Mouse (Mus musculus) brain, embryonic 14.5 days (tissue): ENCODE measurements around the gene Cpvl.

ENCODE experiments used
- CTCF ChIP-seq: fragments of 200-500 bp; IDR thresholded peaks from 2 replicates; pipeline ENCODE4 v1.5.1; 2012; ENCODE audit warnings: inconsistent platforms, mild to moderate bottlenecking, moderate library complexity, borderline replicate concordance; ENCODE audit not compliant: insufficient read depth, insufficient read length; ENCODE audit errors: extremely low read depth
- POLR2A ChIP-seq: fragments of 200-500 bp; IDR thresholded peaks from 2 replicates; pipeline ENCODE4 v1.6.1; 2012; ENCODE audit warnings: mild to moderate bottlenecking, inconsistent platforms, borderline replicate concordance; ENCODE audit not compliant: poor library complexity, insufficient read depth, insufficient read length, severe bottlenecking; ENCODE audit errors: extremely low read depth

GRCm38 (mm10) chr6:53904703-53905395, 73.6 kb downstream of the Cpvl start:
- TF ChIP-seq POLR2A = no peak
- no peak for TF ChIP-seq CTCF
